Mouse (Mus musculus) intestine, embryonic 16.5 days (tissue): ENCODE results near the gene Bud13. TPM values are rescaled to one million over a fixed set of nuclear protein-coding genes. Genes with fewer than 3 reads are reported as not detected.
"Not testable (repeated sequence)": the region's sequence is repeated elsewhere in the genome, so short reads cannot be mapped to it uniquely, and the experiment has no call there.

ENCODE experiments used
- ATAC-seq: fragments of 200-750 bp; cut with Nextera tagmentation; 2 replicates; pipeline ENCODE4 v1.8.0; 2017; ENCODE audit warnings: moderate TSS enrichment, moderate library complexity
- H3K27ac ChIP-seq: fragments of 300-500 bp; sonication (generic); 2 replicates; pipeline ENCODE4 v1.5.1; 2014; ENCODE audit warnings: mild to moderate bottlenecking, low read length
- H3K27me3 ChIP-seq: fragments of 300-500 bp; sonication (generic); replicated peaks from 2 replicates; pipeline ENCODE4 v1.6.1; 2014; ENCODE audit warnings: low read length, control low read depth, mixed read lengths; ENCODE audit not compliant: control insufficient read depth, insufficient read depth
- H3K36me3 ChIP-seq: fragments of 300-500 bp; sonication (generic); 2 replicates; pipeline ENCODE4 v1.6.1; 2014; ENCODE audit warnings: low read length, control low read depth; ENCODE audit not compliant: control insufficient read depth, insufficient read depth
- H3K4me1 ChIP-seq: fragments of 300-500 bp; sonication (generic); 2 replicates; pipeline ENCODE4 v1.6.1; 2014; ENCODE audit warnings: low read length, control low read depth, mixed read lengths; ENCODE audit not compliant: control insufficient read depth, insufficient read depth
- H3K4me2 ChIP-seq: fragments of 300-500 bp; sonication (generic); 2 replicates; pipeline ENCODE4 v1.6.1; 2014; ENCODE audit warnings: low read depth, low read length, control low read depth
- H3K4me3 ChIP-seq: fragments of 300-500 bp; sonication (generic); 2 replicates; pipeline ENCODE4 v1.5.1; 2014; ENCODE audit warnings: mild to moderate bottlenecking, low read length
- H3K9ac ChIP-seq: fragments of 300-500 bp; sonication (generic); 2 replicates; pipeline ENCODE4 v1.6.1; 2014; ENCODE audit warnings: low read depth, low read length
- H3K9me3 ChIP-seq: fragments of 300-500 bp; sonication (generic); 2 replicates; pipeline ENCODE4 v1.6.1; 2016; ENCODE audit warnings: low read length, control low read depth; ENCODE audit not compliant: control insufficient read depth
- WGBS: fragments of 180-500 bp; shearing (Covaris S2); extraction: QIAGEN DNeasy Blood & Tissue Kit; methylation state at CpG from one replicate; pipeline ENCODE4 v1.1.7; 2014; 5-methylcytosine and 5-hydroxymethylcytosine counted together
- polyA plus RNA-seq: library from polyadenylated mRNA; unstranded; fragments of >200 nt; fragmentation: Nextera tagmentation; extraction: Ambion mirVana; gene quantifications from 2 replicates; pipeline ENCODE4 v1.2.1, GENCODE M21; 2015

Bud13 gene
- polyA plus RNA-seq, 1 experiment from 2014 or later, result 19.4 TPM

GRCm38 (mm10) chr9:46329801-46330585, 47.2 kb downstream of the Bud13 start:
- WGBS, result 35% methylated on average over 24 of the region's 24 CpGs
- Histone ChIP-seq H3K4me3 (no peak overlapping the region), H3K4me1 (peaks cover 8% of the 10 kb centered on the region; the same call in 1 of the 2 replicates), H3K27ac (no peak overlapping the region), H3K4me2 (no peak overlapping the region), H3K36me3 (no peaks in the 10 kb centered on the region), H3K27me3 (no peaks in the 10 kb centered on the region), H3K9ac (no peak overlapping the region), H3K9me3 (no peaks in the 10 kb centered on the region)
- ATAC-seq, result 0 out of 2 replicates have a peak, but pooled peaks have one; percentile 23

DNA sequence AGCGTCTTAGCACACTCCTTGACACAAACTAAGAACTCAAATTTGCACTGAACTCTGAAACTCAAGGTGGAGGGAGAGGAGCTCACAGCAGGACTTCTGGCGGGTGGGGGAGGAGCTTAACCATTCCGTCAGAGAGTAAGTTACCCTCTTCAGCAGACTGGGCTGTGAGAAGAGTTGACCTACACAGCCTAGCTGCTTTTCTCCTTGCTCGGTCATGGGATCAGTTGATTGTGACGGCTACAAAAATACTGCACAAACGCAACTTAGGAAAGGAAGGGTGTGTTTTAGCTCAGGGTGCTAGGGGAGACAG, 47.7 kb downstream of the Bud13 start:
- Histone ChIP-seq H3K27me3 (no peaks in the 10 kb centered on the region), H3K9ac (no peak overlapping the region), H3K27ac (no peak overlapping the region), H3K4me2 (no peak overlapping the region), H3K4me1 (peaks cover 8% of the 10 kb centered on the region; the same call in 1 of the 2 replicates), H3K4me3 (no peak overlapping the region), H3K36me3 (no peaks in the 10 kb centered on the region), H3K9me3 (no peaks in the 10 kb centered on the region)
- WGBS, result 61% methylated on average over 6 of the region's 6 CpGs
- ATAC-seq, result no peak

- no peak overlapping the region for H3K27ac ChIP-seq
- 92% methylated on average over 1 of the region's 1 CpGs for WGBS
- H3K4me2 ChIP-seq, result no peak overlapping the region
- no peaks in the 10 kb centered on the region for H3K36me3 ChIP-seq
- no peak for ATAC-seq
- no peaks in the 10 kb centered on the region for H3K9me3 ChIP-seq
- no peak overlapping the region for H3K4me3 ChIP-seq
- H3K27me3 ChIP-seq, result no peaks in the 10 kb centered on the region
- H3K4me1 ChIP-seq, result peaks cover 8% of the 10 kb centered on the region; the same call in 1 of the 2 replicates
- no peak overlapping the region for H3K9ac ChIP-seq
Measured at GRCm38 (mm10) chr9:46331301-46331700, 48.5 kb downstream of the Bud13 start.

GRCm38 (mm10) chr9:46334471-46335025, 51.7 kb downstream of the Bud13 start:
- Histone ChIP-seq H3K9me3 (no peaks in the 10 kb centered on the region), H3K36me3 (no peaks in the 10 kb centered on the region), H3K9ac (no peak overlapping the region), H3K4me2 (no peak overlapping the region), H3K27ac (no peak overlapping the region), H3K4me1 (no peaks in the 10 kb centered on the region), H3K4me3 (no peak overlapping the region), H3K27me3 (no peaks in the 10 kb centered on the region)
- WGBS, result 36% methylated on average over 26 of the region's 26 CpGs
- no peak for ATAC-seq

DNA sequence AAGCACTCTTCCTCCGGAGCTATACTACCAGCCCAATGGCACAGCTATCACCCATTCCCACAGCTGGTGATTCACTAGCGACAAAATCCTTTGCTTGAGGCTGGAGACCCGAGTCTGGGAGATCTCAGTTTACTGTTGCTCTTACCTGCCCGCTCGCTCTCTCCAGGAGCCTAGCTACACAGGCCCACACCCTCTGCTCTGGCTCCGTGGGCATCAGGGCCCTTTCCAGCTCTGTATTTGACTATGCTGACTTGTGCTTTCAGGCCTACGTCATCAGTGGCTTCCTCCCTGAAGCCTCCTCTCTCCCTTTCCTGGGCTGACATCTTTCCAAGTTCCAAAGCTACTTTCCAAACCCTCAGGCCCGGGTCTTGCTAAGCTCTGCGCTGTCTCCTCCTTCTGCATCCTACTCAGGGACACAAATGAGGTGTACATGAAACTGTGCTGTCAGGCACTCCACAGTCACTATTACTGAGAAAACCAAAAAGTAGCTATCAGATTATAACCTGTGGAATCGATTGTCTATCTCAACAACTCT, 52.7 kb downstream of the Bud13 start:
- Histone ChIP-seq H3K27ac (no peak overlapping the region), H3K27me3 (no peaks in the 10 kb centered on the region), H3K9ac (no peak overlapping the region), H3K4me3 (no peak overlapping the region), H3K9me3 (no peaks in the 10 kb centered on the region), H3K4me2 (no peak overlapping the region), H3K36me3 (no peaks in the 10 kb centered on the region), H3K4me1 (no peaks in the 10 kb centered on the region)
- no peak for ATAC-seq
- WGBS, result 77% methylated on average over 10 of the region's 10 CpGs

- not testable (repeated sequence) for H3K27ac ChIP-seq, H3K4me3 ChIP-seq, H3K36me3 ChIP-seq, H3K9me3 ChIP-seq, H3K9ac ChIP-seq, H3K4me1 ChIP-seq, H3K27me3 ChIP-seq, ATAC-seq, H3K4me2 ChIP-seq
- WGBS, result 77% methylated on average over 13 of the region's 14 CpGs
Measured at GRCm38 (mm10) chr9:46336294-46336693, 53.5 kb downstream of the Bud13 start.

GRCm38 (mm10) chr9:46337331-46337730, 54.5 kb downstream of the Bud13 start:
- no peaks in the 10 kb centered on the region for H3K27me3 ChIP-seq
- H3K4me3 ChIP-seq, result no peak overlapping the region
- H3K4me2 ChIP-seq, result no peak overlapping the region
- 61% methylated on average over 7 of the region's 7 CpGs for WGBS
- ATAC-seq, result no peak
- H3K9ac ChIP-seq, result no peak overlapping the region
- no peaks in the 10 kb centered on the region for H3K4me1 ChIP-seq
- H3K9me3 ChIP-seq, result no peaks in the 10 kb centered on the region
- no peaks in the 10 kb centered on the region for H3K36me3 ChIP-seq
- no peak overlapping the region for H3K27ac ChIP-seq

DNA sequence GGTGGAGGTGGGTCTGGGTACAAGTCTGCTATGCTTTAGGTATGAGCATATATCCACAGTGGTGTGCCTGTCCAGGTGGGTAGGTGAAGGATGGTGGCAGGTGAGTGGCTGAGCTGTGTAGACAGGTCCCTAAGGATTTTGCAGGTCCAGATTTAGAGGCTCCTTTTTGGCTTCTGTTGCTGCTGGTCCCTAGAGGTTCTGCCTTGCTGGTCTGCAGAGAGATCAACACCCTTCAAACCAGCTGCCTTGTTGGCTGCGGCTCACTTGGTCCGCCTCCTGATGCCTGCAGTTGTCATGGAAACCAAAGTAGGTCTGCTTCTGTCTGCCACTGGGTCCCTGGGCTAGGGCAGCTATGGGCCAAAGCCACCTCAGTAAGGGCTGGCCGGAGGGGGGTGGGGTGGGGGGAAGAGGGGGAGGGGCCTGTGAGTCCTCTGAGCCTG, 55.1 kb downstream of the Bud13 start:
- H3K36me3 ChIP-seq, result no peaks in the 10 kb centered on the region
- no peak overlapping the region for H3K9ac ChIP-seq
- H3K4me3 ChIP-seq, result no peak overlapping the region
- 6% methylated on average over 3 of the region's 3 CpGs for WGBS
- no peaks in the 10 kb centered on the region for H3K9me3 ChIP-seq
- no peaks in the 10 kb centered on the region for H3K27me3 ChIP-seq
- no peak overlapping the region for H3K4me2 ChIP-seq
- 0 out of 2 replicates have a peak, but pooled peaks have one; percentile 31 for ATAC-seq
- H3K27ac ChIP-seq, result no peak overlapping the region
- no peaks in the 10 kb centered on the region for H3K4me1 ChIP-seq

DNA sequence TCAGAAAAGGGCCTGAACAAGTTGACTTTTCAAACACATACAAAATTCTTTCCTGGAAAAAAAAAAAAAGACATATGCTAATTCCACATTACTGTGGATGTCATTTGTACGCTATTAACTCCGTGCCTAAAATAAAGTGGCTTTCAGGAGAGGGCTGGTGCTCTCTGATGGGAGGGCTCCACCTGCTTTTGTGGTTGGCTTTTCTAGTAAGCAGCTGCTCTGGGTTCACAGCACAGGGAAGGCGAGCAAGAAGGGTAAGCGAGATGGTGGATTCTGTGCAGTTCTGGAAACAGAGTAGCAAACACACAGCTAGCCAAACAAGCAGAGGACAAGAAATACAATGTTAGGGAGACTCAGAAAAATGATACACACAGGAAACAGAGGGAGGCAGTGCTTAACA, 55.6 kb downstream of the Bud13 start:
- Histone ChIP-seq H3K9me3 (no peaks in the 10 kb centered on the region), H3K4me2 (no peak overlapping the region), H3K36me3 (no peaks in the 10 kb centered on the region), H3K27me3 (no peaks in the 10 kb centered on the region), H3K9ac (no peak overlapping the region), H3K27ac (no peak overlapping the region), H3K4me3 (no peak overlapping the region), H3K4me1 (no peaks in the 10 kb centered on the region)
- ATAC-seq, result no peak
- 52% methylated on average over 4 of the region's 4 CpGs for WGBS
